Mouse (Mus musculus): ENCODE measurements at regions not wholly inside any gene's neighbourhood (a gene's known extent, or its start where the extent isn't known, plus 50 kb on each side); places are given as distances from the start of the nearest gene placed in this dataset.

- no peak for ATAC-seq
Measured at GRCm38 (mm10) chrX:167152611-167153010, 56.5 kb downstream of the Tmsb4x start.

- no peak for ATAC-seq
Measured at GRCm38 (mm10) chrX:167151341-167151740, 57.8 kb downstream of the Tmsb4x start.

- no peak for ATAC-seq
Measured at GRCm38 (mm10) chrX:167149400-167149799, 59.7 kb downstream of the Tmsb4x start.

GRCm38 (mm10) chrX:167146513-167147360, 62.4 kb downstream of the Tmsb4x start:
- ATAC-seq = peak; percentile 73

- ATAC-seq = peak; percentile 31
Measured at GRCm38 (mm10) chrX:167145508-167146182, 63.5 kb downstream of the Tmsb4x start.

- peak; percentile 60 for ATAC-seq
Measured at GRCm38 (mm10) chrX:167139110-167139509, 70.0 kb downstream of the Tmsb4x start.

GRCm38 (mm10) chrX:167134250-167134649, 74.9 kb downstream of the Tmsb4x start:
- peak; percentile 68 for ATAC-seq

- ATAC-seq = peak; percentile 32
Measured at GRCm38 (mm10) chrX:167132989-167133395, 76.1 kb downstream of the Tmsb4x start.

GRCm38 (mm10) chrX:167131317-167131716, 77.8 kb downstream of the Tmsb4x start:
- no peak for ATAC-seq

GRCm38 (mm10) chrX:167130601-167131000, 78.5 kb downstream of the Tmsb4x start:
- ATAC-seq = peak; percentile 9

- peak; percentile 89 for ATAC-seq
Measured at GRCm38 (mm10) chrX:167119288-167119687, 89.8 kb downstream of the Tmsb4x start.

GRCm38 (mm10) chrX:167115096-167115495, 94.0 kb downstream of the Tmsb4x start:
- no peak for ATAC-seq

GRCm38 (mm10) chrX:167111059-167111871, 97.8 kb downstream of the Tmsb4x start:
- no peak for ATAC-seq

- ATAC-seq = peak; percentile 65
Measured at GRCm38 (mm10) chrX:167108356-167108755, 100.8 kb downstream of the Tmsb4x start.

- ATAC-seq = no peak
Measured at GRCm38 (mm10) chrX:167107469-167107868, 101.6 kb downstream of the Tmsb4x start.

- ATAC-seq = no peak
Measured at GRCm38 (mm10) chrX:167105931-167106417, 103.1 kb downstream of the Tmsb4x start.

- ATAC-seq = no peak
Measured at GRCm38 (mm10) chrX:167105354-167105753, 103.8 kb downstream of the Tmsb4x start.

- ATAC-seq = no peak
Measured at GRCm38 (mm10) chrX:167104247-167104621, 104.9 kb downstream of the Tmsb4x start.

GRCm38 (mm10) chrX:167103501-167104246, 105.4 kb downstream of the Tmsb4x start:
- ATAC-seq = peak; percentile 27

- ATAC-seq = peak; percentile 82
Measured at GRCm38 (mm10) chrX:167101929-167102328, 107.2 kb downstream of the Tmsb4x start.

GRCm38 (mm10) chrX:167099411-167099810, 109.7 kb downstream of the Tmsb4x start:
- ATAC-seq = no peak

- ATAC-seq = no peak
Measured at GRCm38 (mm10) chrX:167098914-167099313, 110.2 kb downstream of the Tmsb4x start.

Measured in CD4-positive, CD25-positive, alpha-beta regulatory T cell, adult 4 months (primary cell).